Mouse (Mus musculus) CD4-positive helper T cell, adult 2 months (primary cell): ENCODE measurements at regions not wholly inside any gene's neighbourhood (a gene's known extent, or its start where the extent isn't known, plus 50 kb on each side); places are given as distances from the start of the nearest gene placed in this dataset.

Source experiments
- DNase-seq: peaks from one replicate; pipeline ENCODE4 v3.0.0-alpha.2; 2012; ENCODE audit warnings: low read depth, missing footprints, low spot score

- DNase-seq, result peak; percentile 50
Measured at GRCm38 (mm10) chrX:33416321-33416720, 103.1 kb downstream of the Btbd35f12 start.
